Mouse (Mus musculus): ENCODE data around the gene Cd320. TPM values are rescaled to one million over a fixed set of nuclear protein-coding genes. Genes with fewer than 3 reads are reported as not detected.
"Not testable (repeated sequence)": the region's sequence is repeated elsewhere in the genome, so short reads cannot be mapped to it uniquely, and the experiment has no call there.

The Cd320 gene
- total RNA-seq (2021): 10 to 100 TPM; 16.8 to 21.4 TPM

- DNase-seq: peak; percentile 91
These were observed at the start of gene Cd320 for GRCm38 (mm10) chr17:33842966-33843795. Cd320 (plus strand) TSS chr17:33843091.

- peak; percentile 50 for DNase-seq
These were observed 44.6 kb upstream of the Cd320 start for GRCm38 (mm10) chr17:33798306-33798705.

- no peak for DNase-seq
These were observed 43.6 kb upstream of the Cd320 start for GRCm38 (mm10) chr17:33799277-33799676.

- no peak for DNase-seq
These were observed 40.7 kb upstream of the Cd320 start for GRCm38 (mm10) chr17:33802221-33802620.

GRCm38 (mm10) chr17:33804205-33804604, 38.7 kb upstream of the Cd320 start:
- DNase-seq: no peak

- no peak for DNase-seq
These were observed 38.1 kb upstream of the Cd320 start for GRCm38 (mm10) chr17:33804745-33805144.

GRCm38 (mm10) chr17:33807181-33807888, 35.6 kb upstream of the Cd320 start:
- DNase-seq: no peak

- no peak for DNase-seq
These were observed 34.7 kb upstream of the Cd320 start for GRCm38 (mm10) chr17:33808192-33808591.

GRCm38 (mm10) chr17:33810334-33811141, 32.4 kb upstream of the Cd320 start, which contains the start of gene Kank3:
Kank3 (plus strand) TSS chr17:33810519.
- DNase-seq: peak; percentile 98

- DNase-seq: peak; percentile 33
These were observed 31.8 kb upstream of the Cd320 start for GRCm38 (mm10) chr17:33811142-33811516.

- no peak for DNase-seq
These were observed 30.4 kb upstream of the Cd320 start for GRCm38 (mm10) chr17:33812475-33812874.

GRCm38 (mm10) chr17:33812990-33813389, 29.9 kb upstream of the Cd320 start:
- peak; percentile 58 for DNase-seq

GRCm38 (mm10) chr17:33815399-33815798, 27.5 kb upstream of the Cd320 start:
- DNase-seq: no peak

- no peak for DNase-seq
These were observed 26.3 kb upstream of the Cd320 start for GRCm38 (mm10) chr17:33816612-33817011.

GRCm38 (mm10) chr17:33817184-33817968, 25.5 kb upstream of the Cd320 start:
- peak; percentile 90 for DNase-seq

GRCm38 (mm10) chr17:33817969-33818643, 24.8 kb upstream of the Cd320 start:
- no peak for DNase-seq

GRCm38 (mm10) chr17:33822436-33822959, 20.4 kb upstream of the Cd320 start:
- no peak for DNase-seq

- not testable (repeated sequence) for DNase-seq
These were observed 19.7 kb upstream of the Cd320 start for GRCm38 (mm10) chr17:33823171-33823570.

GRCm38 (mm10) chr17:33824084-33824996, 18.6 kb upstream of the Cd320 start, which contains the start of the genes Rps28 and Ndufa7:
Rps28 (minus strand) TSS chr17:33824562.
Ndufa7 (plus strand) TSS chr17:33824572.
- DNase-seq: peak; percentile 99

- DNase-seq: not testable (repeated sequence)
These were observed 17.9 kb upstream of the Cd320 start for GRCm38 (mm10) chr17:33824997-33825330.
